Mouse (Mus musculus): ENCODE measurements at regions not wholly inside any gene's neighbourhood (a gene's known extent, or its start where the extent isn't known, plus 50 kb on each side); places are given as distances from the start of the nearest gene placed in this dataset.

- no peak for TF ChIP-seq EP300 (IDR thresholded peaks at IDR 0.05; ENCODE audit: insufficient read depth, low read depth, low read length)
- no peak for TF ChIP-seq CTCF (IDR thresholded peaks at IDR 0.05)
- no peak for TF ChIP-seq POLR2A (IDR thresholded peaks at IDR 0.05; ENCODE audit: insufficient read depth, low read depth, low read length)
Observed at GRCm38 (mm10) chr10:125900562-125900961, 65.4 kb upstream of the Lrig3 start.

Measured in heart, adult 2 months (tissue).